Mouse (Mus musculus) cerebellum, adult (tissue): ENCODE data around the gene Pm20d2.

ENCODE experiments used
- ATAC-seq: cut with Nextera tagmentation; 2 replicates; pipeline ENCODE4 v1.9.2; 2017; ENCODE audit warnings: mild to moderate bottlenecking, moderate library complexity, mixed read lengths; ENCODE audit not compliant: insufficient number of reproducible peaks, low FRiP score, low TSS enrichment

Gene Pm20d2

DNA sequence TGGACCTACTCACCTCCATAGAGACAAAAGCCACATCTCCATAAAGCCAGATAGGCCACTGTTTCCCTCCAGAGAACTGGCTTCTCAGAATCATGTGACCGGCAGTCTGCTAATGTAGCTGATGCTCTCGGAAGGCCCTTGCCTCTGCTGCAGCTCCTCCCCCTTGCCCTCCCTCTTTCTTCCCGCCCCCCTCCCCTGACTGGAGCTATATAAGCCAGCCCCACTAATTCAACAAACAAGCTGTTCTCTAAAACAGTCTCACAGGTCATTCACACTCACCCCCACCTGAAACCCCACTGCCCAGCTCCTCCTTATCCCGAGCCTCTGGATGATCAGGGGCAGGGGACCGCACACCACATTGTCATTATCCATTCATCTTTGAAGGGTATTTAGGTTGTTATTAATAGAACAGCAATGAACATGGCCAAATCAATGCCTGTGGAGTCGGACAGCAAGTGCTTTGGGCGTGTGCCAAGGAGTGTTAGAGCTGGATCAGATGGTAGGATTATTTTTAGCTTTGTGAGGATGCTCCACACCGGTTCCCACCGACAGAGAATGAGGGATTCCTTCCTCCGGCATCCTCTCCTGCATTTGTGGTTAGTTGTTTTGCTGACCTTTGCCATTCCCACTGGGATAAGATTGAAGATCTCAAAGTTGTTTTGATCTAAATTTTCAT lies 64.0 kb downstream of the Pm20d2 start:
- peak; percentile 88 for ATAC-seq

DNA sequence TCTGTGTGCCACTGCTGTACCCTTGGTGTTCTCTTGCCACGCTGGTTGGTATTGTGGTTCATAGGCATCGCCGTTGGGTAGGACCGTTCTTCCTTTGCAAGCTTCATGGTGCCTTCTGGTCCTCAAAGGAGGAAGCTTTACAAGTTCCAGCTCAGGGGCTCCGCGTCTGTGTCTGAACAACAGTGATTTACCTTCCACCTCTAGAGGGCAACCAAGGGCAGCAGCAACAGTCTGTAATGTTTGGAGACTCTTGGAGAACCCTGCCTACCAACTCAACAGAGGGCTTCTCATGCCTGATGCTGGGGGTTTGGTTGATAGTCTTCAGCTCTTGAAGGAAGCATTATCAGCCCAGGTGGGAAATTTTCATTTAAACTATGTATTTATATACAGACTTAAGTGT lies 65.0 kb downstream of the Pm20d2 start:
- peak; percentile 76; the same call in 1 of the 2 replicates for ATAC-seq
